Mouse (Mus musculus) ovary, postnatal 36 days (tissue): ENCODE data around the gene Rhot2.
A peak's percentile ranks its signal among the peaks of the same experiment; 100 is the strongest.
"Not testable (repeated sequence)": the region's sequence is repeated elsewhere in the genome, so short reads cannot be mapped to it uniquely, and the experiment has no call there.

ENCODE experiments used
- DNase-seq: peaks from one replicate; pipeline ENCODE4 v3.0.0; 2022; ENCODE audit warnings: low spot score, mixed read lengths

Gene Rhot2

DNA sequence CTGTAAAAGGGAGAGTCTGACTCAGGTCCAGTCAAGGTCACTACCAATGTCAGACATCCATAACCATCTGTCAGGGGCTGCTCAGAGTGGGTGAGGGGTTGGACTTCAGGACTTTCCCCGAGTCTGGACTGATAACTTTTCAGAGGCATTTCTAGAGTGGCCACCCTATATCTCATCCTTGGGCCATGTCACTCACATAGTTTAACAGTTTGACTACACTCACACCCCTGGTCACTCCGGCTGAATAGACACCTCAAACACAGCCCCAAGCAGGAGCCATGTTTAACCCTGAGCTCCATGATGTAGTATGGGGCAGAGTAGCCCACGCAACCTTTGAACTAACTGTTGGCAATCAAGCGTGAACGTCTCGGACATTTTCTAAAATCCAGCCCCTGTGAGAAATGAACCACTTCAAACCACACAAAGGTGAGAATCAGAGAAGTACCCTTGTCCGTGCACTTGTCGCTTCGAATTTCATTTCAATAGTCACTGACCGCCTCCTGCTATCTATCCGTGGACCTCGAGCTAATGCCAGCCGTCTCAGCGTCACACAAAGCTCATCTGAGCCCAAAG is 29.6 kb upstream of the Rhot2 start:
- no peak for DNase-seq

DNA sequence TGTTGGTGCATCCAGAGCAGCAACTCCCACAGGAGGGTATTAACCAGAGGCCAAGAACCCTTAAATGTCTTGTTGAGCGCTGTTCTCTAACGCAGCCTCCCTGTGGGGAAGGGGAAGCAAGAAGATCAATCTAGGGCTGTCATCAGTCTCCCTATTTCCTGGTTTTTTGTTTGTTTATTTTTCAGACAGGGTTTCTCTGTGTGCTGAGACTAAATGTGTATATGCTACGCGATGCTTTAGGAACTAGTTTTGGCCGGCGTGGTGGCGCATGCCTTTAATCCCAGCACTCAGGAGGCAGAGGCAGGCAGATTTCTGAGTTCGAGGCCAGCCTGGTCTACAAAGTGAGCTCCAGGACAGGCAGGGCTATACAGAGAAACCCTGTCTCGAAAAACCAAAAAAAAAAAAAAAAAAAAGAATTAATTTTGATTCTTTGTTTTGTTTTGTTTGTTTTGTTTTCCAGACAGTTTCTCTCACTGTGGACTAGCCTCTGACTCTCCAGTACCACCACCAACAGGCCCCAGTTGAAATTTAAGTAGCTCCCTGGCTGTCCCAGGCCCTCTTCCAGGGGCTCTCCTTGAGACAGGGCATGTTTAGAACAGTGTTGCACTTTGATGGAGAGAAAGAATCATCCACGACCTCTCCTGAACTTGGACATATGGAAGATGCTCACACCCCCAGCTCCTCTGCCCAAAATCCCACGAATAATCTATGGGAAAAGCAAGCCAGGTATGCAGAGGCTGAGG is 28.9 kb upstream of the Rhot2 start:
- no peak for DNase-seq

DNA sequence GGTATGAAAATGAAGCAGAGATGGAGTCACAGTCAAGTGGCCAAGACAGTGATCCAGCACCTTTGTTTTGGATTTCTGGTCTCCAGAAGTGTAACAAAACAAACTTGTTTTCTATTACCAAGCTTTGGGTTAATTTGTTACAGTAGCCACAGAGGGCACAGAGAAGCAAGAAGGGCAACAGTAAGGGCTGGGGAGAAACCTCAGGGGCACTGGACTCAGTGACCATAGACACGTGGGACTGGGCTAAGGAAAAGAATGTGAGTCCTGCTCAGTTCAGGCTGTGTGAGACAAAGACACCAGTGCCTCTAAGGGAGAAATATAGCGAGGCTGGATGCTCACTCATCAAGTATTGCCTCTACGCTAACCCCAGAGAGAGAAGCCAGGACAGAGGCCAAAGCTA is 28.0 kb upstream of the Rhot2 start:
- DNase-seq = no peak

DNA sequence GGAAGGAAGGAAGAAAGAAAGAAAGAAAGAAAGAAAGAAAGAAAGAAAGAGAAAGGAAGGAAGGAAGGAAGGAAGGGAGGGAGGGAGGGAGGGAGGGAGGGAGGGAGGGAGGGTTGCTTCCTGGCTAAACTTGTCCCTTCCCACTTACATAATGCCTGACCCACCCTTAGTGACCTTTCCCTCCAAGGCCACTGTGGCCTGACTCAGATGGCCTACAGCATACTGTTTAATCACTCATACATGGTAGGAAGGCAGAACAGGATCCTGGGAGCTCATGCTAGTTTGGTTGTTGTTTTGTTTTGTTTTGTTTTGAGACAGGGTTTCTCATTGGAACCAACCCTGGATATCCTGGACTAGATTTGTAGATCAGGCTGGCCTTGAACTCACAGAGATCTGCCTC is 26.9 kb upstream of the Rhot2 start:
- not testable (repeated sequence) for DNase-seq

DNA sequence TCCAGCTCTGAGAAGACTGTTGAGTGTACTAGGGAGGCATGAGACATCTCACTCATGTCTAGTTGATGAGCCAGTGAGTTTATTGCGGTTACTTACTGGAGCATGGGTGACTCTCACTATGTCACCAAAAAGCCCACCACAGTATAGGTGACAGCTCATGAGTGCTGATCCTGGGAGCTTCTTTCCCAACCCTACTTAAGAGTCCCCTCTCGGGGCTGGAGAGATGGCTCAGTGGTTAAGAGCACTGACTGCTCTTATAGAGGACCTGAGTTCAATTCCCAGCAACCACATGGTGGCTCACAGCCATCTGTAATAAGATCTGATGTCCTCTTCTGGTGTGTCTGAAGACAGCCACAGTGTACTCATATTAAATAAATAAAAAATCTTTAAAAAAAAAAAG is 25.3 kb upstream of the Rhot2 start:
- DNase-seq = no peak

DNA sequence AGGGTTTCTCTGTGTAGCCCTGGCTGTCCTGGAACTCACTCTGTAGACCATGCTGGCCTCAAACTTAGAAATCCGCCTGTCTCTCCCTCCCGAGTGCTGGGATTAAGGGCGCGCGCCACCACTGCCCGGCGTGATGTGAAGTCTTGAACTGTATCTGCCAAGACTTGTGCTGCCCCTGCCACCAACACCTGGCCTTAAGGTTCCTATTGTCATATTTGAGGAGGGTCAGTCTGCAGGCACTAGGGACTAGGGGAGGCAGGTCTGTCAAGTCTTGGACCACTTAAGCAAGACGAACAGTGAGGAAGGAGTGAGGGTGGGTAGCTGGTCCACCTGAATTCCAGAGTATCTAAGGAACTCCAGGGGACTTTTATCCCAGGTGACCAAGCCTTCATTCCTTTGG is 24.8 kb upstream of the Rhot2 start:
- DNase-seq = no peak

DNA sequence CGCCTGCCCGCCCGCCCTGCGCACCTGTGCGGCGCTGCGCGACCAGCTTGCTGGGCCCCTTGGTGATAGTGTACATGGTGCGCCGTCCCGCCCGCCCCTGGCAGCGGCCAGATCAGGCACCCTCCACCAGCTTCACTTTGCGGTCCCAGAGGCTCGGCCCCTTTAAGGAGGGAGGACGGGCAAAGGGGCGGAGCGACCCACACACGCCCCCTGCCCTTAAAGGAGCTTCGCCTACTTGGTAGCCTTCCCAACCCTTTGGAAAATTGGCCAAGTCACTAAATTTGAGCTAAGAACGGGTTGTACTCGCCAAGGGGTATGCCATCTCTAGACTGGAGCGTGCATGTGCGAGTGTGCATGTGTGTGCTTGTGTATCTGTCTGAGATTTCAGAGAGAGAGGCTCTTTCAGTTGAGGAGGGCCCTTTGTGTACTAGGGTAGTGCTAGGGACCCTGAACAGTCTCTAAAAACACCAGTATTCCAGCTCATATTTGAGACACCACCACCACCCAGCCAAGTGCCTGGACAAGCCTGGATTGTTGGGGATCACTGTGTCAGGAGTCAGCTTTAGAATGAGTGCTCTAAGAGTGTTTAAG is 24.0 kb upstream of the Rhot2 start, which contains the start of gene Mcrip2:
Gene Mcrip2, minus strand, starts transcription at position 164 of the 591 bp plus-strand sequence.
- DNase-seq = peak; percentile 85

DNA sequence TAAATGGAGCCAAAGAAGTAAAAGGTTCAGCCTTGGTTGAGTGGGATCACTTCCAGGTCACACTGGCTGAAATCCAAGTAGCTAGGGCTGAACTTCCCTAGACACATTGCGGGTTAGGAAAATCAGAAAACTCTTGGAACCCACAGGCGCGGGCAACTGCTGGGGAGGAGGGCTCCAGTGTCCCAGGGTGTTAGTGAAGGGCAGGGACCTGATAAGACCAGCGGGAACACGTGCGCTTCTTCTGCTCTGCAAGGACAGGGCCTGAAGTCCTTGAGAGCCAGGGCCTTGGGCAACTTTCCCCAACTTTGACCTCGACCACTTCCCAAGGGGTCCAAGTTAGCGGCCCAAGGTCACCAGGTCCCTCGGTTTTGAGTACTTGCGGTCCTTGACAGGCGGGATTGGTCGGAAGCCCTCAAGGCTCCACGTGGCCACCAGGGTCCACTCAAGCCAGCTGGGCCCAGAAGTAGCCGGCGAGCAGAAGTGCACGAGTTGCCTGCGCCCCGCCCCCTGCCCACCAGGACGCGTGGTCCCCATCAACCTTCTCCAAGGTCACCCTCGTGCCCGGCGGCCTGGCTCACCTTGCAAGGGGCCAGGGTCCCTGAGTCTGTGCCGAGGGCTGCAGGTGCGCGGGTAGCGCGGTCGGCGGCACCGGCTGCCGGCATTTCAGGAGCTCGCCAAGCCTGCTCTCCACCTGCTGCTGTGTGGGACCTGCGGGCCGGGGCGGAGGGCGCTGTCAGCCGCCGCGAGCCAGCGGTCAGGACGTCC is 23.4 kb upstream of the Rhot2 start:
- peak; percentile 76 for DNase-seq

DNA sequence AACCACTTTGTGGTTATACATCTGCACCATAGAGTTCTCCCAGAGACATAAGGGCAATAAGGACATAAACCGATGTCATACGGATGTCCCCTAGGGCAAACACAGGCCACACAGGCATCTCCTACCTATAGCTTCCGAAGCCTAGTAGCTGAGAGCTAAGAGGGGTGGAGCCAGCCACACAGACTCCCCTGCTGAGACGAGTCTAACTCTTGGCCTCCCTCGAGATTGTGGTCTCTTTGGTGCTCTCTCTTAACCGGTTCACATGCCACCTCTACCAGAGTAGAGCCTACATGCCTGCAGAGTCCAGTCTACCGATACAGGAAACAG is 22.8 kb upstream of the Rhot2 start:
- no peak for DNase-seq

DNA sequence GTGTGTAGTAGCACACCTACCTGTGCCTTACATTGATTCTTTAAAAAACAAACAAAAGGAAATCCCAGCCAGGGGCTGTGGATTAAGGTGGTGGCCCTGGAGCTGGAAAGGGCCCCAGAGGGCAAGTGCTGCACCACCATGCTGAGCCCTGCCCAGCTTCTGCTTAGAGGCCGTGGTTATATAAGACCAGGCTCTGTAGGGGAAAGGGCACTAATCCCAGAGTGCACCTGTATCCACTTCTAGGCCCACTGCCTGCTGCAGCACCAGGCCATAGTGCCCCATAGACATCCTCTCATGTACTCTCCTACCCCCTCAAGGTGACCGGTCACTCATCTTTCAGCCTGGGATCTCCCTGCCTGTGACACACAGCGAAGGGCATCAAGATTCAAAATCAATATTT is 21.5 kb upstream of the Rhot2 start:
- DNase-seq = no peak

DNA sequence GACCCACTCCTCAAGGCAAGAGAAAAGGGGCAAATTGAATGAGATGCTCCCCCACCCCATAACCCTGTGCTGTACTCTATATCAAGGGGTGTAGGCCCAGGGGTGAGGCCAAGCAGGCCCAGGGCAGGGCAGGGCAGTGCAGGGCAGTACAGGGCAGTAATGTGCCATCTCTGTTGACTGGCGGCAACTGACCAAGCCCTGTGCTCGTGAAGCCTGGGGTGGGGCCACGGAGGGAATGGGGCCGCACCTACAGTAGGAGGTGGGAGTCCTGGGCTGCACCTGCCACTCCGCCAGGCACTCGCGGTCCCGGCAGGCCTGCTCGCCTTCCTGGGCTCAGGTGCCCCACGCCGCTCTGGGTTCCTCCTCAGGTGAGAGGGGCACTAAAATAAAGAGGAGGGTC is 20.6 kb upstream of the Rhot2 start:
- DNase-seq = no peak

DNA sequence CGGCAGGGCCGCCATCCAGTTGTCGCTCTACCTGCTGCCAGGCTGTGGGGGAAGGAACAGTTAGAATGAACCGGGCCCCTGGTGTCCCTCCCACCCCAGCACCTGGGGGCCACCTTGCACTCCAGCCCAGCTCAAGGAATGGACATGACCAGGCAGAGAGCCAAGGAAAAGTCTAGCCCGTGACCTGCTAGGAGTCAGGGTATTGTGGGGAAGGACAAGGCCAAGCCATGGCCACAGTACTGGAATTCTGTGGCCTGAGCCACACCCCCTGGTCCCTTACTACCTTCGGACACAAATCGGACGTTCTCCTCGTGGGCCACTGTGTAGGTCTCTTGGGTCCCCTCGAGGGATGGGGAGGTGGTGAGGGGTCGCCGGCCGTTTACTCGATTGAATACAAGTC is 19.7 kb upstream of the Rhot2 start:
- DNase-seq = no peak

DNA sequence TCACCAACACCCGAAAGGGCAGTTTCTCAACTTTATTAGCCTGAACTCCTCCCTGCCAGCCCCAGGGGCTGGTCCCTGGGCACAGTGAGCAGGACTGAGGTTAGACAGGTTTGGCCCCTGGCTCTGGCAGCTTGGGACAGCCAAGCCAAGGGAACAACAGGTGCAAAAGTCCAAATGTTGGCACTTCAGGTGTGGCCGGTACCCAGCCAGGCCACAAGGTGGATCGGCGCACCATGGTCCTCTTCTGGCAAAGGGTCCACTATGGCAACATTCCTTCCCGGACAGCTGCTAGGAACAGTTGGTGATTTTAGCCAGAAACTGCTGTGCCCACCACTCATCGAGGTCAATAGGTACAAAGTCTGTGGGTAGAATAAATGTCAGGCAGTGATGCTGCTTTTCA is 19.0 kb upstream of the Rhot2 start:
- no peak for DNase-seq

DNA sequence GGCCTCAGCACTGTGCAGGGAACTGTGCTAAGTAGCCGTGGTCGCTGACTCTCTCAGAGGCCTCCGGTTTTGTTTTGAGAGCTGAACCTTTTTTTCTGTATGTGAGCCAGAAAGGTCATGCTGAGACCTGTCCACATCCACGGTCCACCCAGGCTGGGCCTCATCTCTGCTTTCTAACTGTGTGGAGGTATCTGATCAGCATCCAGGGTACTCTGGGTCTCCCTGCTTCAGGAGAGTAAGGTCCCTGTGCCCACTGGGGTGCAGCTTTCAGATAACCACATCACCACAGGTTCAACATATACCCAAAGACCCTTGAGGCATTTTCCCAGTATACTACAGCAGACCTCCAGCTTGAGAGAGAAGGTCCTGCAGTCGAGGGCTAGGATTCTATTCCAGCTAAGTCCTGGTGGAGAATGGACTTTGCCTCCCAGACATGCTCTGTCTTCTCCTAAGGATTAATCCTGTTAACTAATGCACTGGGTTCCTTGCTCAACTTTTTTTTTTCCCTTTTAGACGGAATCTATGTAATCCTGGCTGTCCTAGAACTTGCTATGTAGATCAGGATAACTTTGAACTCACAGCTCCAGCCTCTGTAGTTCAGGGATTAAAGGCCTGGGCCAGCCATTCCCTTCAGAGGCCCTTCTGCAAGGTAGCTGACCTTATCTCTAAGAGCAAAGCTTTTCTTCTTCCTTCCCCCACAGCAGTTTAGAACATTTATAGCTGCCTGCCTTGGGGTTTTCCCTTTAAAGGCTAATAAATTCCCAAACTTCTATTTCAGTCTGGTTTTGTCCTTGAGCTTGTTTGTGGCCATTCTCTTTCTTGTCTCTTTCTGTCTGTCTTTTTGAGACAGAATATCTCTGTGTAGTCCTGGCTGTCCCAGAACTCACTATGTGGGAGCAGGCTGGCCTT is 17.3 kb upstream of the Rhot2 start:
- DNase-seq = no peak

DNA sequence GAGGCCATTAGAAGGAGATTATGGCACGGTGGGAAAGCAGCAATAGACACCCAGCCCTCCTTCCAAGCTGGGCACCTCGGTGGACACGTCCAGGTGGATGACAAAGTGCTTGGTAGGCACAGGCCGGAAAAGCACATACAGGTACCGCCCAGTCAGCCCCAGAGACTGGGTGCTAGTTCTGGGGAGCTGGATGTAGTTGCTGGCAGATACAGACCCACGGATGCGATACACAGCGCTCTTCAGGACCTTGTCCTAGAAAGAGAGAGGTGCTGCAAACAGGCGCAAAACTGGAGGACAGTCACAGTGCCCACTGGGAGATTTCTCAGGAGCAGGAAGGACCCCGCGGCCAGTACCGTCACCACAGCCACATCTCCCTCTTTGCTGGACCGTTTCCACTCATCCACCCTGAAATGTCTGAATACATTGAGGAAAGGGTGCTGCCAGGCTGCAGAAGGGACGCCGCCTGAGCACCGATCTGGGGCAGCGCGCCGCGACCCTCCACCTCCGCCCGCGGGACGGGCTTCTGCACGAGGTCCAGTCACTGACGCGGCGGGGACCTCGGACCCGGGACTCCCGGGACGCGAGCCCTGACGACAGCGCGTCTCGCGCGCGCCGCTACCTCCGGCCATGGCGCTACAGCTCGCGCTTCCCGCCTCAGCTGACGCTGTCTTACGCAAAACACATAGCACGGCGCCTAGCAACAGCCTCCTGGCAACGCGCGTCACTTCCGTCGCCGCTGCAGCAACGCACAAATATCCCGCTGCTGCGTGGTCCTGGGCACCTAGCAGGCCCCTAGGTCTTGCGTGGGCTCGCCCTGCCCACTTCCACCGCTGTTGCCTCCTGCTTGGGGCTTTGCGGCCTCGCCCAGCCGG is 16.4 kb upstream of the Rhot2 start, which contains the start of gene Wdr90:
Gene Wdr90, minus strand, starts transcription at position 670 of the 872 bp plus-strand sequence.
- peak; percentile 91 for DNase-seq

DNA sequence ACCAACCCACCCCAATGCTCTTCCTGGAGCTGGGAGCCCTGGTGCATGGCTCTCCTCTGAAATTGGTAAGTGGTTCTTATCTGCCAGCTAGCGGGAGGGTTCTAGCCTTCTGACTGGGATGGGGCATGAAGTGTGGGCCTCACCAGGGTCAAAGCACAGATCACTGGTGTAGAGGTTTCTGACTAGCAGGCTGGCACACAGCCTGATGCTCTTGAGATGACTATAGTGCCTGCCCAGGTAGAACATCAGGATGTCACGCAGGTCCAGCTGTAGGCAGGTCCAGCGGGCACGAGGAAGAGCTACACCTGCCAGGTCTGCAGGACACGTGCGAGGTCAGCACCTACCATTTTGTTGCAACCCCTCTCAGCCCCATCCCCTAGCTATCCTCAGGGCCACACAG is 15.6 kb upstream of the Rhot2 start:
- DNase-seq = no peak

DNA sequence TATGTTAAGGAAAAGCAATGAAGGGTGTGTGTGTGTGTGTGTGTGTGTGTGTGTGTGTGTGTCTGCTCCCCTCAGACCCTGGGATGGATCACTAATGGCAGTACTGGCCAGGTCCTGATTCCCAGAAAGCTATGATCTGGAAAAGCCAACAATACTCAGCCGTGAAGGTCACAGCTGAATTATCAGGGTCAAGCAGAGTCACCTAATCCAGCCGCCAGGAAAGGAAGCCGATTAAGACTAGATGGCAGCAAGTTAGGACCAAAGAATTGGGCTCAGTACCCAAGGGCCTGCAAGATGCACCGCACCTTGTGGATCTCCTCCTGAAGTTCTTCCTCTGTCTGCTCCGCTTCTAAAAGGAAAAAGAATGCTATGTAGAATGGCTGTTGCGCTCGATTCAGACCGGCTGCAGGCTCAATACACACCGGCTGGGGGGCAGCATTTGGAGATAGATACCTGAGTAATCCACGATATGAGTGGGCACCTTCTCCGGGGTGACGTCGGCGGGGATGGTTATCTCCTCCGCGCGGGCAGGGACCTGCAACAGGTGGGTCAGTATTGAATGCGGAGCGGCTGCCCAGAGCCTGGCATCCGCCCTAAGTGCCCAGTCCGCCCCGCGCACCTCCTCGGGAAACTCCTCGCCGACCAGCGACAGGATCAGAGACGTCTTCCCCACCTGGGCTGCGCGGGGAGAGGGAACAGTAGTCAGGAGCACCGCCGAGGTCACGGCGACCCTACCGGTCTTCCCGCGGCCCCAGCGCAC is 835 bp downstream of the Rhot2 start:
- no peak for DNase-seq

DNA sequence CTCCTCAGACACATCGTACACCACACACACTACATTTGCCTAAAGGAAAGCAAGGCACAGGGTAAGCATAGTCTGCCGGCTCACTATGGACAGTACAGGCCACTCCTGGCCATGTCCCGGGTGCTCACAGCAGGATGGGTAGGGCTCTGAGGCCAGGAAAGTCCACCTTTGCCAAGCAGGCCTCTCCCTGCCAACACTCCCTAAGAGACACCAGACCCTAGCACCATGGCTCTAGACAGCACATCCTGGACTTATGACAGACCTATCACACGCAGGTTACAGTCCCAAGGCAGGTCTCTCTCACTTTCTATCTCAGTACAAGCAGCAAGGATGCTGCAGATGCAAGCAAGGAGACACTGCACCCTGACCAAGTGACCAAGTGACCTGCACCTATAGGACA is 1.5 kb downstream of the Rhot2 start:
- DNase-seq = no peak

DNA sequence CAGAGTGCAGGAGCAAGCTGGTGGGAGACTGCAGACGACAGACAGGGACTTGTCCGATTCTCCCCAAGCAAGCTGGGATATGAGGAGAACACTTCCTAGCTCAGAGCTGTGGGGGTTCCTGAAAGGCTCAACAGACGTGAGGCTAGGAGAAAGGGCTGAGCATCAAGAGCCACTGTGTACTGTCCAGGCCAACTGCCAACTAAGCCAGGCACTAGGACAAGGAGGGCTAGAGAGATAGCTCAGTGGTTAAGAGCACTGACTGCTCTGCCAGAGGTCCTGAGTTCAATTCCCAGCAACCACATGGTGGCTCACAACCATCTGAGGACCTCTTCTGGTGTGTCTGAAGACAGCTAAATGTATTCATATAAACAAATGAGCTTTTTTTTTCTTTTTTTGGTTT is 2.1 kb downstream of the Rhot2 start:
- DNase-seq = no peak
